Mouse (Mus musculus) NIH3T3 (cell line): ENCODE measurements around the gene Prr3.
"Not testable (repeated sequence)": the region's sequence is repeated elsewhere in the genome, so short reads cannot be mapped to it uniquely, and the experiment has no call there.

Source experiments
- DNase-seq: peaks from one replicate; pipeline ENCODE4 v3.0.0-alpha.2; 2012; ENCODE audit warnings: low read depth

Prr3 gene

GRCm38 (mm10) chr17:35979401-35980362 lies at the start of gene Prr3, which contains the start of gene Gnl1:
Gene Prr3, minus strand, starts transcription at chr17:35980236.
Gene Gnl1, plus strand, starts transcription at chr17:35979851.
- DNase-seq = peak; percentile 89

GRCm38 (mm10) chr17:36028879-36029619 lies 49.0 kb upstream of the Prr3 start:
- DNase-seq = no peak

- DNase-seq = no peak
Measured at GRCm38 (mm10) chr17:36027663-36028062, 47.6 kb upstream of the Prr3 start.

- no peak for DNase-seq
Measured at GRCm38 (mm10) chr17:36025901-36026300, 45.9 kb upstream of the Prr3 start.

- no peak for DNase-seq
Measured at GRCm38 (mm10) chr17:36025197-36025596, 45.2 kb upstream of the Prr3 start.

GRCm38 (mm10) chr17:36023710-36024654 lies 43.9 kb upstream of the Prr3 start:
- DNase-seq = peak; percentile 80

GRCm38 (mm10) chr17:36022922-36023321 lies 42.9 kb upstream of the Prr3 start:
- no peak for DNase-seq

- DNase-seq = no peak
Measured at GRCm38 (mm10) chr17:36022098-36022497, 42.1 kb upstream of the Prr3 start.

GRCm38 (mm10) chr17:36021309-36021708 lies 41.3 kb upstream of the Prr3 start:
- DNase-seq = no peak

- peak; percentile 79 for DNase-seq
Measured at GRCm38 (mm10) chr17:36020191-36021073, 40.4 kb upstream of the Prr3 start, which contains the start of gene H2-T24. Gene H2-T24, minus strand, starts transcription at chr17:36020560.

GRCm38 (mm10) chr17:36019519-36019918 lies 39.5 kb upstream of the Prr3 start:
- DNase-seq = no peak

- no peak for DNase-seq
Measured at GRCm38 (mm10) chr17:36018979-36019378, 38.9 kb upstream of the Prr3 start.

- no peak for DNase-seq
Measured at GRCm38 (mm10) chr17:36017046-36017445, 37.0 kb upstream of the Prr3 start.

- peak; percentile 0 for DNase-seq
Measured at GRCm38 (mm10) chr17:36014977-36015376, 34.9 kb upstream of the Prr3 start.

GRCm38 (mm10) chr17:36004409-36004808 lies 24.4 kb upstream of the Prr3 start:
- DNase-seq = not testable (repeated sequence)

GRCm38 (mm10) chr17:36003331-36003730 lies 23.3 kb upstream of the Prr3 start:
- no peak for DNase-seq

- DNase-seq = peak; percentile 70
Measured at GRCm38 (mm10) chr17:36001966-36002365, 21.9 kb upstream of the Prr3 start.

GRCm38 (mm10) chr17:36001121-36001897 lies 21.3 kb upstream of the Prr3 start:
- DNase-seq = peak; percentile 67

- no peak for DNase-seq
Measured at GRCm38 (mm10) chr17:36000349-36000748, 20.3 kb upstream of the Prr3 start.

- DNase-seq = no peak
Measured at GRCm38 (mm10) chr17:35999356-35999755, 19.3 kb upstream of the Prr3 start.
